Mouse (Mus musculus) bone marrow, adult 2 months (tissue): ENCODE data around the gene Kif4. TPM values are rescaled to one million over a fixed set of nuclear protein-coding genes. Genes with fewer than 3 reads are reported as not detected.
A peak's percentile ranks its signal among the peaks of the same experiment; 100 is the strongest.

Source experiments
- H3K27ac ChIP-seq: fragments of 200-500 bp; 2 replicates; pipeline ENCODE4 v1.5.1; 2012; ENCODE audit warnings: low read depth, mild to moderate bottlenecking, control low read depth, inconsistent platforms, low read length; ENCODE audit not compliant: control insufficient read depth, poor library complexity, insufficient read depth
- H3K4me1 ChIP-seq: fragments of 200-500 bp; 2 replicates; pipeline ENCODE4 v1.6.1; 2011; ENCODE audit warnings: low read length; ENCODE audit not compliant: control insufficient read depth, insufficient read depth
- H3K4me3 ChIP-seq: fragments of 200-500 bp; replicated peaks from 2 replicates; pipeline ENCODE3; 2011; ENCODE audit warnings: mild to moderate bottlenecking, low read depth, low read length, control low read depth; ENCODE audit not compliant: control insufficient read depth
- CTCF ChIP-seq: fragments of 200-500 bp; IDR thresholded peaks from 2 replicates; pipeline ENCODE4 v1.5.1; 2011; ENCODE audit warnings: low read length, control low read depth; ENCODE audit not compliant: control insufficient read depth, insufficient read depth
- POLR2A ChIP-seq: fragments of 200-500 bp; IDR thresholded peaks from 2 replicates; pipeline ENCODE4 v1.6.1; 2011; ENCODE audit warnings: low read depth, mild to moderate bottlenecking, control low read depth, low read length, borderline replicate concordance; ENCODE audit not compliant: control insufficient read depth
- WGBS: fragments of 180-500 bp; shearing (Covaris S2); methylation state at CpG from one replicate; pipeline ENCODE4 v1.1.7; 2018; 5-methylcytosine and 5-hydroxymethylcytosine counted together
- polyA plus RNA-seq: library from polyadenylated mRNA; stranded (reverse); fragments of >200 nt; gene quantifications from 2 replicates; pipeline ENCODE4 v1.2.4, GENCODE M21; 2011; ENCODE audit warnings: low replicate concordance; ENCODE audit not compliant: missing spikeins, insufficient read depth, insufficient read length

Kif4 gene
- polyA plus RNA-seq, 1 experiment: 15.3 TPM

GRCm38 (mm10) chrX:100740785-100741184 is 115.2 kb downstream of the Kif4 start:
- Histone ChIP-seq H3K4me1 (no peaks in the 10 kb centered on the region; the same call in 1 of the 2 replicates), H3K27ac (no peak overlapping the region), H3K4me3 (no peak overlapping the region)
- TF ChIP-seq CTCF (no peak), POLR2A (no peak)
- 15% methylated on average over 6 of the region's 6 CpGs for WGBS

GRCm38 (mm10) chrX:100741940-100742339 is 116.4 kb downstream of the Kif4 start:
- 36% methylated on average over 10 of the region's 10 CpGs for WGBS
- no peak overlapping the region for H3K27ac ChIP-seq
- peak; percentile 44; the same call in 1 of the 2 replicates for TF ChIP-seq CTCF
- no peak for TF ChIP-seq POLR2A
- no peaks in the 10 kb centered on the region; the same call in 1 of the 2 replicates for H3K4me1 ChIP-seq
- H3K4me3 ChIP-seq: no peak overlapping the region

DNA sequence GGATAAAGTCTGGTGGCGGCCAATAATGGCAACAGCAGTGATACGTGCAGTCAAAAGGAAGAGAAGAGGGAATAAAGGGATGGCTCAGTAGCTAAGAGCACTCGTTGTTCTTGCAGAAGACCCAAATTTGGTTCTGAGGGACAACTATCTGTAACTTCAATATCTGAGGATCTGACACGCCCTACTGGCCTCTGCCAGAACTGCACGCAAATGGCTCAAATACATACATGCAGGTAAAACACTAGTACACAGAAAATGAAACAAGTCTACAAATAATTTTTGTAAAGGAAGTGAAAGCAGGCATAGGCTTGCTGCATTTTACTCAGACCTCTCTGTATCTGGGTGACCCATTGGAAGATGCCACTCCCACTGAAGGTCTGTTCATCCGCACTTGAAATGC is 140.3 kb downstream of the Kif4 start:
- no peak overlapping the region for H3K4me3 ChIP-seq
- TF ChIP-seq POLR2A (no peak), CTCF (no peak)
- H3K27ac ChIP-seq: no peak overlapping the region
- no peaks in the 10 kb centered on the region for H3K4me1 ChIP-seq
- 75% methylated on average over 6 of the region's 6 CpGs for WGBS

GRCm38 (mm10) chrX:100767181-100767884 is 141.8 kb downstream of the Kif4 start, which contains the start of gene Dlg3:
TSS of gene Dlg3 (plus strand) at chrX:100767722.
- H3K4me1 ChIP-seq: no peaks in the 10 kb centered on the region
- TF ChIP-seq POLR2A (no peak), CTCF (no peak)
- no peak within 1 kb of the TSS for H3K4me3 ChIP-seq
- WGBS: 20% methylated on average over 26 of the region's 26 CpGs
- no peak within 1 kb of the TSS for H3K27ac ChIP-seq

GRCm38 (mm10) chrX:100767885-100768626 is 142.5 kb downstream of the Kif4 start:
- TF ChIP-seq CTCF (no peak), POLR2A (no peak)
- no peak overlapping the region for H3K27ac ChIP-seq
- WGBS: 27% methylated on average over 26 of the region's 36 CpGs
- H3K4me1 ChIP-seq: no peaks in the 10 kb centered on the region
- no peak overlapping the region for H3K4me3 ChIP-seq

- no peak for TF ChIP-seq POLR2A
- no peak for TF ChIP-seq CTCF
- Histone ChIP-seq H3K4me3 (no peak overlapping the region), H3K4me1 (no peaks in the 10 kb centered on the region), H3K27ac (no peak overlapping the region)
- WGBS: 89% methylated on average over 5 of the region's 5 CpGs
These were observed 143.7 kb downstream of the Kif4 start for GRCm38 (mm10) chrX:100769281-100769680.

DNA sequence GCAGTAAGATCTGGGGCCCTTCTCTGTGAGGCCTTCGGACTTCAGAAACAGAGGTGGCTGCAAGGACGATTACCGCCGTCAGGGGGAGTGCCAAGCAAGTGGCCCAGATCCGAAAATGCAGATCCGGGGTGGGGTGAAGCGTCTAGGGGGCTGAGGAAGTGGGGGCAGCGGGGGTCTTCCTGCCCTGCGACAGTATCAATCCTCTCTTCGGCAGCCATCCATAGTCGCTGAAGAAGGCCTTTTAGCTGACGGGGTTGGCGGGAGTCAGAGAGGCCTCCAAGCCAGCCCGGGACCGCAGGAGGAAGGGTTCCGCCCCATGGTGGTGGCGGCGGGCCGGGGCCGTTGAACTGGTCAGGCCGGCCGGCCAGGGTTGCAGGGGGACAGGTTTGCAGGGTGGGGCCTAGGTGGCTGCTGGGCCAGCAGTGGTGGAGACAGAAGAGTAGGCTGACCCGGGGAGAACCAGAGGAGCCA is 148.8 kb downstream of the Kif4 start:
- WGBS: 12% methylated on average over 23 of the region's 23 CpGs
- Histone ChIP-seq H3K4me1 (no peaks in the 10 kb centered on the region), H3K27ac (no peak overlapping the region), H3K4me3 (peak overlapping the region; percentile 62)
- TF ChIP-seq CTCF (peak; percentile 48), POLR2A (no peak)

GRCm38 (mm10) chrX:100775405-100775804 is 149.9 kb downstream of the Kif4 start:
- TF ChIP-seq POLR2A (no peak), CTCF (no peak)
- no peaks in the 10 kb centered on the region for H3K4me1 ChIP-seq
- 53% methylated on average over 3 of the region's 3 CpGs for WGBS
- no peak overlapping the region for H3K27ac ChIP-seq
- no peak overlapping the region for H3K4me3 ChIP-seq

GRCm38 (mm10) chrX:100776494-100776893 is 151.0 kb downstream of the Kif4 start:
- Histone ChIP-seq H3K4me1 (no peaks in the 10 kb centered on the region), H3K4me3 (no peak overlapping the region), H3K27ac (no peak overlapping the region)
- TF ChIP-seq POLR2A (no peak), CTCF (peak; percentile 25; the same call in 1 of the 2 replicates)
- 17% methylated on average over 9 of the region's 9 CpGs for WGBS

Other genes starting within 250 kb of the Kif4 start
- not detected in 2 replicates for gene Otud6a, start 196.7 kb upstream of the Kif4 start, polyA plus RNA-seq
- gene Awat2, start 183.0 kb upstream of the Kif4 start, polyA plus RNA-seq: 0.80 TPM in 1 of 2 replicates, not detected in the other
- gene Igbp1, start 131.4 kb upstream of the Kif4 start, polyA plus RNA-seq: 22.9 and 30.1 TPM in 2 replicates
- gene Dgat2l6, start 100.9 kb upstream of the Kif4 start, polyA plus RNA-seq: not detected in 2 replicates
- not detected in 2 replicates for gene Awat1, start 53.5 kb upstream of the Kif4 start, polyA plus RNA-seq
- not detected in 2 replicates for gene P2ry4, start 30.9 kb upstream of the Kif4 start, polyA plus RNA-seq
- not detected in 2 replicates for gene Arr3, start 20.2 kb upstream of the Kif4 start, polyA plus RNA-seq
- 18.2 and 18.9 TPM in 2 replicates for gene Pdzd11, start 831 bp downstream of the Kif4 start, polyA plus RNA-seq
- gene Gdpd2, start 104.1 kb downstream of the Kif4 start, polyA plus RNA-seq: 55.8 and 76.7 TPM in 2 replicates
- gene Dlg3, start 142.0 kb downstream of the Kif4 start, polyA plus RNA-seq: 3.2 and 4.1 TPM in 2 replicates